Mouse (Mus musculus): ENCODE results near the gene Snx9.

Snx9 gene

DNA sequence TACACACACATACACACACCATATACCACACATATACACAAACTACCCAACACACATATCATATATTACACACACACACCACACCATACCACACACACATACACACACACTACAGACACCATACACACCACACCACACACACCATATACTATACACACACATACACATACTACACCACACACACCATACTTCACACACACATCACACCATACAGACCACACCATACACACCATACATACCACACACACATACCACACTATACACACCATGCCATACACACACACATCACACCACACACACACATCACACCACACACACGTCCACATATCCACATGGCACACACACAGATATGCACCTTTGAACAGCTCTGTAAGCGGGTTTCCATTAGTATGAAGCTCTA lies 34.3 kb upstream of the Snx9 start:
- no peak for DNase-seq (ENCODE audit: low read depth in 1 of 2, low spot score in 2 of 2)

DNA sequence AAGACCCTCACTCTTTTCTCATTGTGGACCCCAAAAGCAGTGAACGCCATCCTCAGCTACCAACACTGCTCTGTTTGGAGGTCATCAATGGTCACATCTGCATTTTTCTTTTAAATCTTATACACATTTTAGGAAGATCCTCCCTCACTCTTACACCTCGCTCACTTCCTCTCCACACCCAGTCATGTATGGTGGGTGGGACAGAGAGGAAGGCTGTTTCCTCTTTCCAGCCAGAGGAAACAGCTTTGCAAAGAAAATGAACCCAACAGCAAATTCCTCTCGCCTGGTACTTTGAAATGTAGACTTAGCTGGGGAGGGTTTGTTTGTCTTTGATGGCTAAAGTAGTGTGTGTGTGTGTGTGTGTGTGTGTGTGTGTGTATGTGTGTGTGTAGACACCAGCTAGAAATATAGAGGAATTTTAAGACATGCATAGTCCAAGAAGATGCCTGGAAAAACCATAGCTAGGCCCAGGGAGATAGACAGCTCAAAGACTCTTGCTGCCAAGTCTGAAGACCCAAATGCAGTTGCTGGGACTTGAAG lies 33.2 kb upstream of the Snx9 start:
- no peak for DNase-seq (ENCODE audit: low read depth in 1 of 2, low spot score in 2 of 2)

GRCm38 (mm10) chr17:5813863-5814640 lies 27.1 kb upstream of the Snx9 start:
- DNase-seq (ENCODE audit: low read depth in 1 of 2, low spot score in 2 of 2), result no peak

DNA sequence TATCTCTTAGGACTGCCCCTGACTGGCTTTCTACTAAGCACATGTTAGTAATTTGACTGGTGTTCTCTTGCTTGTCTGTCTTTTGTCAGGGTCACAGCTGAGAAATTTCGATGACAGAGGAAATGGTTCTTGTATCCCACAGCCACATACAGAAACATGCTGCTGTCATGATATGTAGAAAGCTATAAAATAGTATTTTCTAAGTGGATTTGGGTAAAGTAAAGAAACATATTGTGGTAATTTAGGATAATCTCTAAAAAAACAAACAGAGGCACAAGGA lies 26.5 kb upstream of the Snx9 start:
- no peak for DNase-seq (ENCODE audit: low read depth in 1 of 2, low spot score in 2 of 2)

- DNase-seq (ENCODE audit: low read depth in 1 of 2, low spot score in 2 of 2), result no peak
These were observed 23.3 kb upstream of the Snx9 start for GRCm38 (mm10) chr17:5817871-5818270.

- no peak for DNase-seq (ENCODE audit: low read depth in 1 of 2, low spot score in 2 of 2)
These were observed 22.0 kb upstream of the Snx9 start for GRCm38 (mm10) chr17:5819105-5819504.

GRCm38 (mm10) chr17:5819799-5820201 lies 21.3 kb upstream of the Snx9 start:
- DNase-seq (ENCODE audit: low read depth in 1 of 2, low spot score in 2 of 2), result no peak

DNA sequence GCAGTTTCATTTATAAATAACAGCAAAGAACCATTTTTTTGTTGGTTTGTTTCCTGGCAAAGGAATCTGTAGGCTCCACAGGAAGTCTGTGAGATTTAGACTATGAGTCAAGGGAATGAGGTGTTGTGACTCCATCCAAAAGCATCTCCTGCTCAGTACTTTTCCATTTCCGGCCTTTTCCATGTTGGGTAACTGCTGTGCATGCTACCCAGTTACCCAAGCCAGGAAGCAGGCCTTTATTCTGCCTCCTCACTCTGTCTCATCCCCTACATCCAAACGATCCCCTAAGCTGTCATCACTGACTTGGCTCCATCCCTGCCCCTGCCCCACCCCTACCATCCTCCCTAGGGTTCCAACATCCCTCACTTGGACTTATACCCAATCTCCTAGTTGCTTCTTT lies 18.6 kb upstream of the Snx9 start:
- no peak for DNase-seq (ENCODE audit: low read depth in 1 of 2, low spot score in 2 of 2)

GRCm38 (mm10) chr17:5823032-5823431 lies 18.1 kb upstream of the Snx9 start:
- no peak for DNase-seq (ENCODE audit: low read depth in 1 of 2, low spot score in 2 of 2)

DNA sequence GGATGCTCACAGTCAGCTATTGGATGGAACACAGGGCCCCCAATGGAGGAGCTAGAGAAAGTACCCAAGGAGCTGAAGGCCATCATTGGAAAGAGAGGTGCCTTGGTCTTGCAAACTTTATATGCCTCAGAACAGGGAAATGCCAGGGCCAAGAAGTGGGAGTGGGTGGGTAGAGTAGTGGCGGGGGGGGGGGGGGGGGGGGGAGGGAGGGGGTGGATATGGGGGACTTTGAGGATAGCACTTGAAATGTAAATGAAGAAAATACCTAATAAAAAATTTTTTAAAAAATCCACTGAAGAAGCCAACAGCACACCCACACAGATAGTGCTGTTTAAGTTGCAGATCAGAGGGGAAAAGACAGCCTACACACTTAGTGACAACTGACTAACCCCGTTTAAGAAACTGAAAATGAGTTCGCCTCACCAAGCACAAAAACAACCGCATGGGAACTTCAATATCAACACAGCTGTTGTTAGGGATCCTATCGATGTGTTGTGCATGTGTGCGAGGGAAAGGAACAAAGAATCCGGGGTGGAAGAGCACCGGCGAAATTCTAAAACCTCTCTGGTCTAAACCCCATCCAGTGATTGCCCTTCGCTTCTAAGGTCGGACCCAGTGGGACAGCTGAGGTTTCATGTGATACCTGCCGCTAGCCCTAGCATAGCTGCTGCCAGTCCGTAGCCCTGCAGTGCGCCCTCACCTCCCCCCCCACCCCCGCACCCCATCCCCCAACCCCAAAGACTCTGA lies 13.1 kb upstream of the Snx9 start:
- DNase-seq (ENCODE audit: low read depth in 1 of 2, low spot score in 2 of 2), result no peak

GRCm38 (mm10) chr17:5828583-5828836 lies 12.6 kb upstream of the Snx9 start:
- DNase-seq (ENCODE audit: low read depth in 1 of 2, low spot score in 2 of 2), result no peak

DNA sequence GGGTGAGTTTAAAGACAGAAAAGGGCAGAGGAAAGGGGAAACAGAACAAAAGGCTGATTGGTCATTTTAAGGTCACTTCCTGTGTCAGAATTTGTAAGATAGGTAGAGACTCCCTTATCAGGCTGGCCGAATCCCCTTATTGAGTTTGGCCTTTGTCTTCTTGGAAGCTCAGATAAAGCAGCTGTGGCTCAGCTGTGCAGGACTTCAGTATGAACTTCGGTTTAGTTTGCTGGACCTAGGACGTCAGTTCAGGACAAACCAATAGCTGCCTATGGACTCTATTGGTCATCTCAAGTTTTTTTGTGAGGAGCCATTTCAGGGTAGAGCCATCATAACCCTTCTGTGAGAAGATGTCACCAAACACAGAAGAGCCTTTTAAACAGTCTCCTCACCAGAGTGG lies 12.2 kb upstream of the Snx9 start:
- no peak for DNase-seq (ENCODE audit: low read depth in 1 of 2, low spot score in 2 of 2)

- DNase-seq (ENCODE audit: low read depth in 1 of 2, low spot score in 2 of 2), result peak in 1 of 2 experiments; percentile 5
These were observed 11.2 kb upstream of the Snx9 start for GRCm38 (mm10) chr17:5829930-5830329.

- no peak for DNase-seq (ENCODE audit: low read depth in 1 of 2, low spot score in 2 of 2)
These were observed 10.7 kb upstream of the Snx9 start for GRCm38 (mm10) chr17:5830382-5830781.

DNA sequence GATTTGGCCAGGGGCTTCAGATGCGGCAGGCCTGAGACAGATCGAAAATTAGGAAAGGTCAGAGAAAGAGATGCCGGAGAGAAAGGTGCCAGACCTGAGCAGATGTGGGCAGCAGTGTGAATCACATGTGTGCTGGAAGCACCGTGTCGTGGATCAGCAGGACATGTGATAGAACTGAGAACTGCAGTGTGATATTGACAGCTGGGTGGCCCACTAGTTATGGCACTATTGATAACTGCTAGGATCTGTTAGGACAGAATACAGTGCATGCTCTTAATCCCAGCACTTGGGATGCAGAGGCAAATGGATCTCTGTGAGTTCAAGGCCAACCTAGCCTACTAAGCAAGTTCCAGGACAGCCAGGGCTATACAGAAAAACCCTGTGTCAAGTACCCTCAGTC lies 10.3 kb upstream of the Snx9 start:
- DNase-seq (ENCODE audit: low read depth in 1 of 2, low spot score in 2 of 2), result no peak

DNA sequence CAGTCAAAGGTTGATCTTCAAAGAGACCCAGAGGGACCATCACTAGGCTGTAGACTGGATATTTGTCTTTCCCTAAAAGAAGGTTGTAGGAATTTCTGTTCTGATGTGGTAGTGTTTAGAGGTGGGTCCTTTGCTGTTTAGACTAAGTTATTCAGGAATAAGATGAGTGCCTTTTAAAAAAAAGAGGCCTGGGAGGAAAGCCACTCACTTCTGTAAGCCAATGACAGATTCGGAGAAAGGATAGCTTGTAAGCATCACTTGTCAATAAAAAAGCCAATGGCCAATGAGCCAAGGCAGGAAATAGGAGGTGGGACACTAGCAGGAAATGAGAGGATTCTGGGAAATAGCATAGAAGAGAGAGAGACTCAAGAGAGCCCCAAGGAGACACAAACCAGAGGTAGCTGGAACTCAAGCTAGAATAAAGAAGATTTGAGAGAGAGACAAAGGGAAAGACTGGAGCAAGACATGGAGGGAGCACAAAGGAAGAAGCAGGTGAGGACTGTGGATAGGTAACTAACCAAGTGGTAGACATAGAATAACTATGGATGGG lies 9.8 kb upstream of the Snx9 start:
- no peak for DNase-seq (ENCODE audit: low read depth in 1 of 2, low spot score in 2 of 2)

DNA sequence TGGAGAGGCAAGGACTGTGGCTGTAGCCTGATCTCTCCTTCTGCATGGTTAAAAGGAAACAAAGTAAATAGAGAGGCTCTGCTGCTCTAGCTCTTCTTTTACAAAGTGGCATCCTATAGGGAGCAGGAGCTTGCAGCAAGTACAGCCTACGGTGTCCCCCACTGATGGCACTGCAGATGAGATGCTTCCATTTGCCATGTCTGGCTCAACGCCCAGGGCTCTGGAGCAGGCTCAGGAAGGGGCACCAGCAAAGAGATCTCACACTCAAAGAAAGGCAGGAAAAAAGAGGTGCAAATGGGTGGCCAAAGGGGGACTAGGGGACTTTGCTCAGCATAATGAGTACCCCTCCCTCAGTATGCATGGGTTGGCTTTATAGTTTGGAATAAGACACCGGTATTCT lies 7.0 kb upstream of the Snx9 start:
- DNase-seq (ENCODE audit: low read depth in 1 of 2, low spot score in 2 of 2), result no peak

- no peak for DNase-seq (ENCODE audit: low read depth in 1 of 2, low spot score in 2 of 2)
These were observed 6.3 kb upstream of the Snx9 start for GRCm38 (mm10) chr17:5834798-5835328.

GRCm38 (mm10) chr17:5839549-5840240 lies 1.4 kb upstream of the Snx9 start:
- DNase-seq (ENCODE audit: low read depth in 1 of 2, low spot score in 2 of 2), result no peak

- DNase-seq (ENCODE audit: low read depth in 1 of 2, low spot score in 2 of 2), result peak in 1 of 2 experiments; percentile 9
These were observed 490 bp upstream of the Snx9 start for GRCm38 (mm10) chr17:5840550-5841127.

- DNase-seq (ENCODE audit: low read depth in 1 of 2, low spot score in 2 of 2), result no peak
These were observed 779 bp downstream of the Snx9 start for GRCm38 (mm10) chr17:5841943-5842273.
